Mouse (Mus musculus) mature B cell (primary cell): Measurements from ENCODE around the gene Hltf.
"Not testable (repeated sequence)": the region's sequence is repeated elsewhere in the genome, so short reads cannot be mapped to it uniquely, and the experiment has no call there.

Experiments used
- in situ Hi-C: fragments of 300-500 bp; cut with MboI; formaldehyde crosslinking; loops from 2 replicates; pipeline ENCODE4 v1.14.3; 2019

Gene Hltf

GRCm38 (mm10) chr3:20057306-20058196 is at the start of gene Hltf:
Hltf (plus strand) TSS chr3:20057811.
- in situ Hi-C loops = no loop called here

GRCm38 (mm10) chr3:20010464-20010863 is 47.1 kb upstream of the Hltf start:
- in situ Hi-C loops = no loop called here

- in situ Hi-C loops = not testable (repeated sequence)
Measured at GRCm38 (mm10) chr3:20010905-20011304, 46.7 kb upstream of the Hltf start.

GRCm38 (mm10) chr3:20014454-20014853 is 43.2 kb upstream of the Hltf start:
- in situ Hi-C loops = no loop called here

GRCm38 (mm10) chr3:20018076-20018475 is 39.5 kb upstream of the Hltf start:
- in situ Hi-C loops = no loop called here

GRCm38 (mm10) chr3:20023832-20024231 is 33.8 kb upstream of the Hltf start:
- in situ Hi-C loops = no loop called here

GRCm38 (mm10) chr3:20026481-20026880 is 31.1 kb upstream of the Hltf start:
- in situ Hi-C loops = no loop called here

- in situ Hi-C loops = no loop called here
Measured at GRCm38 (mm10) chr3:20026996-20027689, 30.5 kb upstream of the Hltf start.

- in situ Hi-C loops = no loop called here
Measured at GRCm38 (mm10) chr3:20027788-20028187, 29.8 kb upstream of the Hltf start.

- in situ Hi-C loops = no loop called here
Measured at GRCm38 (mm10) chr3:20028640-20029039, 29.0 kb upstream of the Hltf start.

- in situ Hi-C loops = no loop called here
Measured at GRCm38 (mm10) chr3:20030807-20031206, 26.8 kb upstream of the Hltf start.

GRCm38 (mm10) chr3:20033761-20034718 is 23.6 kb upstream of the Hltf start:
- in situ Hi-C loops = no loop called here

- in situ Hi-C loops = no loop called here
Measured at GRCm38 (mm10) chr3:20034719-20035404, 22.7 kb upstream of the Hltf start, which contains the start of gene Hps3. Hps3 (minus strand) TSS chr3:20035315.

- in situ Hi-C loops = no loop called here
Measured at GRCm38 (mm10) chr3:20036069-20036468, 21.5 kb upstream of the Hltf start.

GRCm38 (mm10) chr3:20041461-20041860 is 16.1 kb upstream of the Hltf start:
- in situ Hi-C loops = not testable (repeated sequence)

- in situ Hi-C loops = not testable (repeated sequence)
Measured at GRCm38 (mm10) chr3:20044736-20045135, 12.9 kb upstream of the Hltf start.

- in situ Hi-C loops = no loop called here
Measured at GRCm38 (mm10) chr3:20058197-20058541, 558 bp downstream of the Hltf start.

- in situ Hi-C loops = no loop called here
Measured at GRCm38 (mm10) chr3:20076145-20077053, 18.8 kb downstream of the Hltf start.

- in situ Hi-C loops = no loop called here
Measured at GRCm38 (mm10) chr3:20082161-20082560, 24.6 kb downstream of the Hltf start.

- in situ Hi-C loops = no loop called here
Measured at GRCm38 (mm10) chr3:20103830-20104229, 46.2 kb downstream of the Hltf start.
